Mouse (Mus musculus) midbrain, embryonic 15.5 days (tissue): Measurements from ENCODE around the gene Gla. TPM values are rescaled to one million over a fixed set of nuclear protein-coding genes. Genes with fewer than 3 reads are reported as not detected.

Experiments
- ATAC-seq: fragments of 200-750 bp; cut with Nextera tagmentation; replicated peaks from 2 replicates; pipeline ENCODE4 v1.8.0; 2017; ENCODE audit warnings: moderate TSS enrichment
- H3K27ac ChIP-seq: fragments of 300-500 bp; sonication (generic); 2 replicates; pipeline ENCODE4 v1.5.1; 2015; ENCODE audit warnings: mild to moderate bottlenecking, inconsistent platforms
- H3K27me3 ChIP-seq: fragments of 300-500 bp; sonication (generic); replicated peaks from 2 replicates; pipeline ENCODE4 v1.6.1; 2015; ENCODE audit warnings: inconsistent platforms
- H3K36me3 ChIP-seq: fragments of 300-500 bp; sonication (generic); replicated peaks from 2 replicates; pipeline ENCODE4 v1.6.1; 2015; ENCODE audit warnings: inconsistent platforms
- H3K4me1 ChIP-seq: fragments of 300-500 bp; sonication (generic); 2 replicates; pipeline ENCODE4 v1.6.1; 2015; ENCODE audit warnings: inconsistent platforms
- H3K4me2 ChIP-seq: fragments of 300-500 bp; sonication (generic); 2 replicates; pipeline ENCODE4 v1.6.1; 2015; ENCODE audit warnings: inconsistent platforms, mild to moderate bottlenecking, moderate library complexity
- H3K4me3 ChIP-seq: fragments of 300-500 bp; sonication (generic); 2 replicates; pipeline ENCODE4 v1.5.1; 2015; ENCODE audit warnings: mild to moderate bottlenecking, inconsistent platforms
- H3K9ac ChIP-seq: fragments of 300-500 bp; sonication (generic); 2 replicates; pipeline ENCODE4 v1.6.1; 2015; ENCODE audit warnings: mild to moderate bottlenecking, inconsistent platforms
- H3K9me3 ChIP-seq: fragments of 300-500 bp; sonication (generic); 2 replicates; pipeline ENCODE4 v1.6.1; 2016; ENCODE audit warnings: inconsistent platforms
- WGBS: fragments of 180-500 bp; shearing (Covaris S2); methylation state at CpG from one replicate; pipeline ENCODE4 v1.1.7; 2015; ENCODE audit warnings: mixed read lengths; 5-methylcytosine and 5-hydroxymethylcytosine counted together
- polyA plus RNA-seq: library from polyadenylated mRNA; unstranded; fragments of >200 nt; fragmentation: Nextera tagmentation; extraction: Ambion mirVana; gene quantifications from 2 replicates; pipeline ENCODE4 v1.2.1, GENCODE M21; 2015

Gene Gla
- polyA plus RNA-seq = 3.7 and 6.2 TPM in 2 replicates

DNA sequence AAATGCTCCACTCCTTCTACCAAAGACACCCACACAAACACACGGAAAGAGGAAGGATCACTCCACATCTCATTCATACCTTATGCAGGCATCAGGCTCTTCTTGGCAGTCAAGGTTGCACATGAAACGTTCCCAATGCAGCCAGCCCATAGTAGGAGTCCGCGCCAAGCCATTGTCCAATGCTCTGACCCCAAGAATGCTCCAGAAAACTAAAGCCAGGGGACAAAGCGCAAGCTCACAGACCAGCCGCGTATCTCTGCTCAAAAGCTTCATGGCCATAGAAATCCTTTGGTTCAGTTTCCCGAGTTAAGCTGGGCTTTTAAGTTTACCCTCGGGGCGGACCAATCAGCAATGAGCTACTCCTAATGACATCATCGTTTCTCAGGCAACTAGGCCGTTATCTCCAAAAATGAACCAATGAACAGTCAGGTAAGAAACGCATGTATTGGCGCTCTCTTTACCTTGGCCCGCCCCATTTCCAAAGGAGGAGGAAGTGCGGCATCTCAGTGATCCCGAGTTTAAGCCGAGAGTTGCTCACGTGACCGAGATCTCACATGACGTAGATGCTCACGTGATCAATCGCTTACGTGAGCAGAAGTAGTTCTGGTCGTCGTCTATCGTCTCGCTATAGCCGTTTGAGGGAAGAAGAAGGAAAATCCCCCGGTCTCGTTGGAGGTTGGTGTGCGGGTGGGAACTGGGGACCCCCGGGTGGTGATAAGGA, at the start of gene Gla, which contains the start of gene Hnrnph2:
TSS of gene Gla (minus strand) at position 467 of the 721 bp plus-strand sequence.
TSS of gene Hnrnph2 (plus strand) at position 521 of the 721 bp plus-strand sequence.
- no peaks in the 10 kb centered on the region for H3K27me3 ChIP-seq
- H3K4me3 ChIP-seq = peak within 1 kb of the TSS; percentile 53
- H3K36me3 ChIP-seq = no peaks in the 10 kb centered on the region
- H3K4me1 ChIP-seq = peaks cover 14% of the 10 kb centered on the region
- no peaks in the 10 kb centered on the region for H3K9me3 ChIP-seq
- peak; percentile 98 for ATAC-seq
- H3K27ac ChIP-seq = peak within 1 kb of the TSS; percentile 94
- peak within 1 kb of the TSS; percentile 53 for H3K4me2 ChIP-seq
- 19% methylated on average over 33 of the region's 33 CpGs for WGBS
- H3K9ac ChIP-seq = peak within 1 kb of the TSS; percentile 52

DNA sequence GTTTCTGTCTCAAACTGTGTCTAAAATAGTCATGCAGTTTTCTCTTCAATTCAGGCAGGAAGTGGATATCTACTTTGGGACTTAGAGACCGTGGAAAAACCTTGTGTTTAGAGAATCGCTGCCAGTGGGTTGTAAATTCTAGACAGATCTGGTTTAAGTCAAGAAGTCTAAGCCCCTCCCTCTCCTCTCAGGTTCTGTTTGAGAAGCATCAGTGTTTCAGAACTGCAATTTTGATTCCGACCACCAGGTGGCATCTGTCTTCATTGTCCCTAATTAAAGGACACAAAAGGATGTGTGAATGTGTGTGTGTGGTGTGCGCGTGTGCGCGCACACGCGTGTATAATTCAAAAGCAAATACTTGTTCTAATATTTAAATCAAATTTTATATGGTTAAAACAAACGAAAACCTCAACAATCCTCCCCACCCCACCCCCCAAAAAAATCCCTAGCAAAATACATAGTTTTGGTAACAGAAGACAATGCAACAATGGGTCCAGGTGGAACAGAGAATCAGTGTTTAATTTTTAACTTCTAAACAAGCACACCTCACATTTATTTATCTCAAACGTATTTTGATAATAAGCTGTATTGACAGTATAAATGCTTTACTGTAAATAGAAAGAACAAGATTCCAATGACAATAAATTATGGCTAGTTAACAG, 47.2 kb upstream of the Gla start:
- no peak overlapping the region for H3K9ac ChIP-seq
- H3K27ac ChIP-seq = no peak overlapping the region
- H3K9me3 ChIP-seq = no peaks in the 10 kb centered on the region
- H3K4me1 ChIP-seq = no peaks in the 10 kb centered on the region
- peak overlapping the region; percentile 28; the same call in 1 of the 2 replicates for H3K4me2 ChIP-seq
- no peaks in the 10 kb centered on the region for H3K36me3 ChIP-seq
- no peak overlapping the region for H3K4me3 ChIP-seq
- 27% methylated on average over 11 of the region's 11 CpGs for WGBS
- no peaks in the 10 kb centered on the region for H3K27me3 ChIP-seq
- ATAC-seq = peak; percentile 82

DNA sequence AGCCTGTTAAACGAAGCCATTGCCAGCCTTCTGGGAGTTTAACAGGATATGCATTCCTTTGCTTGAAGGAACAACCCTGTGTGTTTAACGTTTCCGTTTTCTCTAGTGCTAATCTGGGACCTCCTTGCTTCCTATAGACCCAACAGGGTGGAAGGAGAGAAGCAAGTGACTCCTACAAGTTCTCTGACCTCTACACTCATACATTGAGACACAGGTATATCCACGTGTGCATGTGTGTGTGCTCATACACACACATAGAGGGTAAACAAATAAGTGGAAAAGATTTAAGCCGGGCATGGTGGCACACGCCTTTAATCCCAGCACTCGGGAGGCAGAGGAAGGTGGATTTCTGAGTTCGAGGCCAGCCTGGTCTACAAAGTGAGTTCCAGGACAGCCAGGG, 46.5 kb upstream of the Gla start:
- Histone ChIP-seq H3K36me3 (no peaks in the 10 kb centered on the region), H3K9me3 (no peaks in the 10 kb centered on the region), H3K4me1 (no peaks in the 10 kb centered on the region), H3K4me2 (no peak overlapping the region), H3K9ac (no peak overlapping the region), H3K4me3 (no peak overlapping the region), H3K27ac (no peak overlapping the region), H3K27me3 (no peaks in the 10 kb centered on the region)
- ATAC-seq = no peak
- WGBS = 76% methylated on average over 8 of the region's 8 CpGs

GRCm38 (mm10) chrX:134646338-134646737, 45.4 kb upstream of the Gla start:
- no peaks in the 10 kb centered on the region for H3K9me3 ChIP-seq
- no peak overlapping the region for H3K9ac ChIP-seq
- H3K27me3 ChIP-seq = no peaks in the 10 kb centered on the region
- H3K4me2 ChIP-seq = no peak overlapping the region
- no peaks in the 10 kb centered on the region for H3K4me1 ChIP-seq
- ATAC-seq = no peak
- no peaks in the 10 kb centered on the region for H3K36me3 ChIP-seq
- H3K4me3 ChIP-seq = no peak overlapping the region
- H3K27ac ChIP-seq = no peak overlapping the region
- 96% methylated on average over 1 of the region's 1 CpGs for WGBS

- H3K4me2 ChIP-seq = no peak overlapping the region
- H3K4me1 ChIP-seq = no peaks in the 10 kb centered on the region
- H3K27ac ChIP-seq = no peak overlapping the region
- WGBS = 65% methylated on average over 10 of the region's 10 CpGs
- ATAC-seq = no peak
- H3K4me3 ChIP-seq = no peak overlapping the region
- 0 out of 2 replicates have a peak, but pooled peaks cover 2% of the 10 kb centered on the region for H3K27me3 ChIP-seq
- H3K36me3 ChIP-seq = no peaks in the 10 kb centered on the region
- no peaks in the 10 kb centered on the region for H3K9me3 ChIP-seq
- H3K9ac ChIP-seq = no peak overlapping the region
Measured at GRCm38 (mm10) chrX:134641000-134641760, 40.3 kb upstream of the Gla start.

DNA sequence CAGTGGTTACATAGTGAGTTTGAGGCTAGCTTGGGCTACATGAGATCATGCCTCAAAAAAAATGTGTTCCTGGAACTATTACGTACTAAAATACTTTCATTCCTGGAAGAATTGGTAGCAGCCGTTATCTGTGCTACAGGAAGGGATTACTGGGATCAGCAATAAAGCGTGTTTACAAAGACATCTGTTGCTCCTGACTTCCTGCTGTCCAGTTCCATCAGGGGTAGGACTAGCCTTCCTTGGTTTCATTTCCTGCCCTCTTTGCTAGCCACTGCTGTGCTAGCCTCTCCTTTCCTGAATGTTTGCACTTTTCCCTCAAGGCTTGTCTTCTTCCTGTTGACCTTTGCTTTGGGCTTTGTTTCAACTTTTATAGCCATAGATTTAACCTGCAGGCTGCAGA, 34.9 kb upstream of the Gla start:
- no peaks in the 10 kb centered on the region for H3K4me1 ChIP-seq
- H3K4me3 ChIP-seq = no peak overlapping the region
- H3K27ac ChIP-seq = no peak overlapping the region
- no peak overlapping the region for H3K4me2 ChIP-seq
- WGBS = 75% methylated on average over 3 of the region's 3 CpGs
- 0 out of 2 replicates have a peak, but pooled peaks cover 2% of the 10 kb centered on the region for H3K27me3 ChIP-seq
- H3K9ac ChIP-seq = no peak overlapping the region
- ATAC-seq = no peak
- H3K9me3 ChIP-seq = no peaks in the 10 kb centered on the region
- H3K36me3 ChIP-seq = no peaks in the 10 kb centered on the region

DNA sequence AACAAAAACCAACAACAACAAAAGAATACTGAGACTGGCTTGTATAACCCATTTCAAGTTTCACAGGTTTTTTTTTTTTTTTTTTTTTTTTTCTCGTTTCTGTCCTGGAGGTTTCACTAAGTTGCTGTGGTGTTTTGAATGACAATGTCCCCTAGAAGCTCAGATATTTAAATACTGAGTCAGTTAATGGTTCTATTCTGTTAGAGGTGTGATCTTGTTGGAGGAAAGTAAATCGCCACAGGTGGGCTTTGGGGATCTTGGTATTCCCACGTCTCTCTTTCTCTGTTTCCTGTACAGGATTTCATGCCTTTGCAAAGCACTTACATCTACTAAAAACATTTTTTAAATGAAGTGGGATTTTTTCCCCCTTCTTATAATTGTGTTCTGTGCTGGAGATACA, 34.2 kb upstream of the Gla start:
- Histone ChIP-seq H3K4me2 (no peak overlapping the region), H3K27me3 (0 out of 2 replicates have a peak, but pooled peaks cover 2% of the 10 kb centered on the region), H3K4me3 (no peak overlapping the region), H3K9ac (no peak overlapping the region), H3K9me3 (no peaks in the 10 kb centered on the region), H3K36me3 (no peaks in the 10 kb centered on the region), H3K27ac (no peak overlapping the region), H3K4me1 (no peaks in the 10 kb centered on the region)
- ATAC-seq = no peak
- 60% methylated on average over 3 of the region's 3 CpGs for WGBS

DNA sequence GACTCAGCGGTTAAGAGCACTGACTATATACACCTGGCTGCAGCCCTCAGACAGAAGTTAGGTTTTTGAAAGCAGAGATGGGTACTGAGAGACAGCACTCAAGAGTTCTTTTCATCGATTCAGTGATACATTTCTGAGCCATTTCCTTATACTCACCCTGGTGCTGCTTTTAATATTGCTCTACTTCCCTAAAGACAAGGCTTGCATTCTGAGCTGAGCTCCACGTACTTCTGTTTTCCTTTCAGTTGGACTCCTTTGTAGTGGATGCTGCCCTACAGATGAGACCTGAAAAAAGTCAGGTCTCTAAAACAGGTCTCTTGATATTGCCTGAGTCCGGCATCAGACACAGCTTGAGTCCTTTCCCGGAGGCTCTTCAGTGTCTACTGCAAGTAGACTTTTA, 31.8 kb upstream of the Gla start:
- Histone ChIP-seq H3K9me3 (no peaks in the 10 kb centered on the region), H3K36me3 (no peaks in the 10 kb centered on the region), H3K27me3 (0 out of 2 replicates have a peak, but pooled peaks cover 3% of the 10 kb centered on the region), H3K4me3 (no peak overlapping the region), H3K27ac (no peak overlapping the region), H3K4me1 (no peaks in the 10 kb centered on the region), H3K4me2 (no peak overlapping the region), H3K9ac (no peak overlapping the region)
- 91% methylated on average over 5 of the region's 5 CpGs for WGBS
- no peak for ATAC-seq

- no peaks in the 10 kb centered on the region for H3K9me3 ChIP-seq
- H3K36me3 ChIP-seq = no peaks in the 10 kb centered on the region
- 0 out of 2 replicates have a peak, but pooled peaks cover 10% of the 10 kb centered on the region for H3K27me3 ChIP-seq
- no peaks in the 10 kb centered on the region for H3K4me1 ChIP-seq
- no peak overlapping the region for H3K4me2 ChIP-seq
- no peak for ATAC-seq
- H3K4me3 ChIP-seq = no peak overlapping the region
- H3K27ac ChIP-seq = no peak overlapping the region
- H3K9ac ChIP-seq = no peak overlapping the region
- WGBS = 73% methylated on average over 2 of the region's 2 CpGs
Measured at GRCm38 (mm10) chrX:134628200-134628599, 27.3 kb upstream of the Gla start.

DNA sequence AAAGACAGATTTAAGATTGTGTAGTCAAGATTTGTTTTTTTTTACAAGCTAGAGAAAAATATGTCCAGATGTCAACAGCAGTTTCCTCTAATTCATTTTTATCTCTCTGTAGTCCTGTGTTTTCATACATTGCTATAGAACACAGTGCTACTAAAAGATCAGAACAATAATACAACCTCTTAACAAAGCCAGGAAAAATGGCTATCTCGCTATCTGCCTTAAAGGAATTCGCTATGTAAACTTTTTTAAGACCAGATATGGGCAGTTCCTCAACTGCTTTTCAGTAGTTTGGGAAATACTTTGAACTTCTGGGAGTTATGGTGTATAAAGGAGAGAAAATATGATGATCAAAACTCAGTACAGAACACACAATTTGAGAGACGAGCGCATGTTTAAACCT, 22.4 kb upstream of the Gla start:
- 93% methylated on average over 4 of the region's 4 CpGs for WGBS
- no peak overlapping the region for H3K4me2 ChIP-seq
- H3K27me3 ChIP-seq = 0 out of 2 replicates have a peak, but pooled peaks cover 13% of the 10 kb centered on the region
- no peaks in the 10 kb centered on the region for H3K36me3 ChIP-seq
- H3K27ac ChIP-seq = no peak overlapping the region
- H3K4me1 ChIP-seq = peaks cover 5% of the 10 kb centered on the region; the same call in 1 of the 2 replicates
- no peak overlapping the region for H3K4me3 ChIP-seq
- no peaks in the 10 kb centered on the region for H3K9me3 ChIP-seq
- ATAC-seq = no peak
- H3K9ac ChIP-seq = no peak overlapping the region

- Histone ChIP-seq H3K4me2 (no peak overlapping the region), H3K4me3 (no peak overlapping the region), H3K27ac (no peak overlapping the region), H3K9ac (no peak overlapping the region), H3K36me3 (no peaks in the 10 kb centered on the region), H3K27me3 (0 out of 2 replicates have a peak, but pooled peaks cover 7% of the 10 kb centered on the region), H3K4me1 (peaks cover 5% of the 10 kb centered on the region; the same call in 1 of the 2 replicates), H3K9me3 (no peaks in the 10 kb centered on the region)
- 74% methylated on average over 3 of the region's 3 CpGs for WGBS
- no peak for ATAC-seq
Measured at GRCm38 (mm10) chrX:134621685-134622084, 20.8 kb upstream of the Gla start.
